Mouse (Mus musculus): ENCODE data around the gene Mxra7. TPM values are rescaled to one million over a fixed set of nuclear protein-coding genes. Genes with fewer than 3 reads are reported as not detected.
"Not testable (repeated sequence)": the region's sequence is repeated elsewhere in the genome, so short reads cannot be mapped to it uniquely, and the experiment has no call there.

Mxra7 gene
- polyA plus RNA-seq, 1 experiment from 2014 or later, result 18.1 TPM

- WGBS, result under 1% methylated on average over 86 of the region's 91 CpGs
Measured at GRCm38 (mm10) chr11:116852291-116852890, 24.5 kb upstream of the Mxra7 start, which contains the start of gene Mfsd11. Gene Mfsd11, plus strand, starts transcription at chr11:116852440.

GRCm38 (mm10) chr11:116851576-116852290, 23.9 kb upstream of the Mxra7 start:
- Histone ChIP-seq H3K27me3 (replicated peaks; ENCODE audit: low read depth, poor library complexity, severe bottlenecking) (no peaks in the 10 kb centered on the region), H3K9me3 (no peaks in the 10 kb centered on the region), H3K27ac (replicated peaks) (peak overlapping the region; percentile 97), H3K36me3 (replicated peaks) (peaks cover 53% of the 10 kb centered on the region), H3K4me1 (peaks cover 24% of the 10 kb centered on the region), H3K4me3 (peak overlapping the region; percentile 81)
- no peak for DNase-seq (ENCODE audit: low spot score)
- WGBS, result under 1% methylated on average over 29 of the region's 29 CpGs

More at GRCm38 (mm10) chr11:116852291-116852890, 24.5 kb upstream of the Mxra7 start, which contains the start of gene Mfsd11:
- no peaks in the 10 kb centered on the region for H3K27me3 ChIP-seq (replicated peaks; ENCODE audit: low read depth, poor library complexity, severe bottlenecking)
- no peaks in the 10 kb centered on the region for H3K9me3 ChIP-seq
- peaks cover 49% of the 10 kb centered on the region for H3K36me3 ChIP-seq (replicated peaks)
- DNase-seq (ENCODE audit: low spot score), result peak; percentile 82
- peak within 1 kb of the TSS; percentile 81 for H3K4me3 ChIP-seq
- H3K4me1 ChIP-seq, result peaks cover 28% of the 10 kb centered on the region
- H3K27ac ChIP-seq (replicated peaks), result peak within 1 kb of the TSS; percentile 97

- Histone ChIP-seq H3K36me3 (replicated peaks) (peaks cover 61% of the 10 kb centered on the region), H3K4me1 (peaks cover 30% of the 10 kb centered on the region), H3K27ac (replicated peaks) (peak overlapping the region; percentile 97), H3K4me3 (peak overlapping the region; percentile 81), H3K27me3 (replicated peaks; ENCODE audit: low read depth, poor library complexity, severe bottlenecking) (no peaks in the 10 kb centered on the region), H3K9me3 (no peaks in the 10 kb centered on the region)
- no peak for DNase-seq (ENCODE audit: low spot score)
- WGBS, result 53% methylated on average over 6 of the region's 6 CpGs
Measured at GRCm38 (mm10) chr11:116850833-116851477, 23.1 kb upstream of the Mxra7 start.

GRCm38 (mm10) chr11:116850085-116850484, 22.2 kb upstream of the Mxra7 start:
- Histone ChIP-seq H3K36me3 (replicated peaks) (peaks cover 66% of the 10 kb centered on the region), H3K4me3 (peak overlapping the region; percentile 81), H3K4me1 (peaks cover 29% of the 10 kb centered on the region), H3K9me3 (no peaks in the 10 kb centered on the region), H3K27ac (replicated peaks) (no peak overlapping the region), H3K27me3 (replicated peaks; ENCODE audit: low read depth, poor library complexity, severe bottlenecking) (no peaks in the 10 kb centered on the region)
- DNase-seq (ENCODE audit: low spot score), result no peak
- WGBS, result 79% methylated on average over 4 of the region's 4 CpGs

GRCm38 (mm10) chr11:116849587-116849986, 21.7 kb upstream of the Mxra7 start:
- Histone ChIP-seq H3K4me1 (peaks cover 27% of the 10 kb centered on the region), H3K27ac (replicated peaks) (no peak overlapping the region), H3K9me3 (no peaks in the 10 kb centered on the region), H3K27me3 (replicated peaks; ENCODE audit: low read depth, poor library complexity, severe bottlenecking) (no peaks in the 10 kb centered on the region), H3K4me3 (no peak overlapping the region), H3K36me3 (replicated peaks) (peaks cover 66% of the 10 kb centered on the region)
- DNase-seq (ENCODE audit: low spot score), result no peak

- H3K4me1 ChIP-seq, result peaks cover 28% of the 10 kb centered on the region
- not testable (repeated sequence) for H3K27me3 ChIP-seq (replicated peaks; ENCODE audit: low read depth, poor library complexity, severe bottlenecking); H3K27ac ChIP-seq (replicated peaks); H3K4me3 ChIP-seq; H3K9me3 ChIP-seq; DNase-seq (ENCODE audit: low spot score)
- peaks cover 66% of the 10 kb centered on the region for H3K36me3 ChIP-seq (replicated peaks)
- 74% methylated on average over 2 of the region's 2 CpGs for WGBS
Measured at GRCm38 (mm10) chr11:116848877-116849178, 21.0 kb upstream of the Mxra7 start.

GRCm38 (mm10) chr11:116848086-116848876, 20.4 kb upstream of the Mxra7 start:
- WGBS, result 83% methylated on average over 5 of the region's 5 CpGs
- Histone ChIP-seq H3K4me3 (no peak overlapping the region), H3K4me1 (peaks cover 30% of the 10 kb centered on the region), H3K27ac (replicated peaks) (no peak overlapping the region), H3K9me3 (no peaks in the 10 kb centered on the region), H3K27me3 (replicated peaks; ENCODE audit: low read depth, poor library complexity, severe bottlenecking) (no peaks in the 10 kb centered on the region), H3K36me3 (replicated peaks) (peaks cover 66% of the 10 kb centered on the region)
- DNase-seq (ENCODE audit: low spot score), result no peak

- no peak for DNase-seq (ENCODE audit: low spot score)
- no peak overlapping the region for H3K27ac ChIP-seq (replicated peaks)
- peaks cover 37% of the 10 kb centered on the region for H3K4me1 ChIP-seq
- no peaks in the 10 kb centered on the region for H3K27me3 ChIP-seq (replicated peaks; ENCODE audit: low read depth, poor library complexity, severe bottlenecking)
- H3K4me3 ChIP-seq, result no peak overlapping the region
- WGBS, result 91% methylated on average over 3 of the region's 3 CpGs
- H3K9me3 ChIP-seq, result no peaks in the 10 kb centered on the region
- H3K36me3 ChIP-seq (replicated peaks), result peaks cover 66% of the 10 kb centered on the region
Measured at GRCm38 (mm10) chr11:116847187-116848085, 19.6 kb upstream of the Mxra7 start.

GRCm38 (mm10) chr11:116846593-116847181, 18.8 kb upstream of the Mxra7 start:
- peaks cover 62% of the 10 kb centered on the region for H3K36me3 ChIP-seq (replicated peaks)
- WGBS, result 87% methylated on average over 4 of the region's 4 CpGs

GRCm38 (mm10) chr11:116843261-116844233, 15.7 kb upstream of the Mxra7 start, which contains the start of the genes Mettl23 and Jmjd6:
Gene Mettl23, plus strand, starts transcription at chr11:116843278.
Gene Jmjd6, minus strand, starts transcription at chr11:116843449.
- peaks cover 61% of the 10 kb centered on the region for H3K4me1 ChIP-seq
- no peaks in the 10 kb centered on the region for H3K9me3 ChIP-seq
- H3K27me3 ChIP-seq (replicated peaks; ENCODE audit: low read depth, poor library complexity, severe bottlenecking), result no peaks in the 10 kb centered on the region
- H3K27ac ChIP-seq (replicated peaks), result peak within 1 kb of the TSS; percentile 96
- peak; percentile 98 for DNase-seq (ENCODE audit: low spot score)
- H3K36me3 ChIP-seq (replicated peaks), result peaks cover 62% of the 10 kb centered on the region
- WGBS, result 1% methylated on average over 72 of the region's 72 CpGs
- H3K4me3 ChIP-seq, result peak within 1 kb of the TSS; percentile 92

More at GRCm38 (mm10) chr11:116846593-116847181, 18.8 kb upstream of the Mxra7 start:
- no peak overlapping the region for H3K27ac ChIP-seq (replicated peaks)
- no peak overlapping the region for H3K4me3 ChIP-seq
- H3K27me3 ChIP-seq (replicated peaks; ENCODE audit: low read depth, poor library complexity, severe bottlenecking), result no peaks in the 10 kb centered on the region
- H3K9me3 ChIP-seq, result no peaks in the 10 kb centered on the region
- peaks cover 43% of the 10 kb centered on the region for H3K4me1 ChIP-seq
- DNase-seq (ENCODE audit: low spot score), result no peak

Data from embryonic facial prominence, embryonic 10.5 days (tissue).